Mouse (Mus musculus): ENCODE data around the gene Snx1.

DNA sequence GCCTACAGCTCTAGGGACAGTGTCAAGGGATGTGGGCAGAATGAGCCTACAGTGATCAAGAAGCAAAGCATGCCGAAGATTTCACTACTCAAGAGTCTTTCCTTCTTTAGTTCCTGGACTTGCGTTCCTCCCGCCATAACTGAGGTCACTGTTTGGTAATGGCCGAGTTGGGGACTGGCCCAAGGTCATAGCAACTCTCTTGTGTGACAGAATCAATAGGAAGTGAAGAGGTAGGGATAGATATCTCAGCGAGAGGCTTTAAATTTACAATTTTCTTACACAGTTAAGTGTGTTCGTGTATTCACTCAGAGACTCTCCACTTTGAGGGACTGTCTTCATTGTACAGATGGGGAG, 783 bp upstream of the Snx1 start:
- TF ChIP-seq GATA1 (IDR thresholded peaks at IDR 0.05; ENCODE audit: borderline replicate concordance, low read length) = no peak
- TF ChIP-seq FLI1 (IDR thresholded peaks at IDR 0.05; ENCODE audit: low read length) = no peak

All from megakaryocyte, embryonic 14.5 days (primary cell).